Mouse (Mus musculus): Measurements from ENCODE around the gene Wdr37.

DNA sequence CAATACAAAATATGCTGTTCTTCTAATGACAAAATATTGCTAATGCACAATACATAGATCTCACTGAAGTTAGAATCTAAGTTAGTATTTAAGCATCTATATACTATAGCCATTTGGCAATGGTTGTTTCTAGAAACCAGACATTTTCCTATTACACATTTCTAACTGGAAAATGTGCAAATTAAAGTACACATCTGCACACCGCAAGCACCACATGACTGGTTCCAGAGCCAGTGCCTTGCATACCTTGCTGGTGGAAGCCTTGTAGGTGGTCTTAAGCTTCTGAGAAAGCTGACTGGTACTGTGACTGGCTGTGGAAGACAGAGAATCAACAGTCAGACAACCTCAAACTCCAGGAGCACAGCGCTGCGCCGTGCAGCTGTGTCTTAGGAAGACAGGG, 18.3 kb downstream of the Wdr37 start:
- no peak for TF ChIP-seq CTCF (IDR thresholded peaks at IDR 0.05; ENCODE audit: control insufficient read depth, insufficient read depth, insufficient read length)
- no peak for TF ChIP-seq MAX (IDR thresholded peaks at IDR 0.05)
- no peak for TF ChIP-seq MYOD1 (IDR thresholded peaks at IDR 0.05; ENCODE audit: control insufficient read depth, insufficient read length, low read depth)

Measured in C2C12 (cell line).